Mouse (Mus musculus) intestine, embryonic 16.5 days (tissue): Measurements from ENCODE around the gene Acadl. TPM values are rescaled to one million over a fixed set of nuclear protein-coding genes. Genes with fewer than 3 reads are reported as not detected.

Source experiments
- ATAC-seq: fragments of 200-750 bp; cut with Nextera tagmentation; 2 replicates; pipeline ENCODE4 v1.8.0; 2017; ENCODE audit warnings: moderate TSS enrichment, moderate library complexity
- H3K27ac ChIP-seq: fragments of 300-500 bp; sonication (generic); 2 replicates; pipeline ENCODE4 v1.5.1; 2014; ENCODE audit warnings: mild to moderate bottlenecking, low read length
- H3K27me3 ChIP-seq: fragments of 300-500 bp; sonication (generic); replicated peaks from 2 replicates; pipeline ENCODE4 v1.6.1; 2014; ENCODE audit warnings: low read length, control low read depth, mixed read lengths; ENCODE audit not compliant: control insufficient read depth, insufficient read depth
- H3K36me3 ChIP-seq: fragments of 300-500 bp; sonication (generic); 2 replicates; pipeline ENCODE4 v1.6.1; 2014; ENCODE audit warnings: low read length, control low read depth; ENCODE audit not compliant: control insufficient read depth, insufficient read depth
- H3K4me1 ChIP-seq: fragments of 300-500 bp; sonication (generic); 2 replicates; pipeline ENCODE4 v1.6.1; 2014; ENCODE audit warnings: low read length, control low read depth, mixed read lengths; ENCODE audit not compliant: control insufficient read depth, insufficient read depth
- H3K4me2 ChIP-seq: fragments of 300-500 bp; sonication (generic); 2 replicates; pipeline ENCODE4 v1.6.1; 2014; ENCODE audit warnings: low read depth, low read length, control low read depth
- H3K4me3 ChIP-seq: fragments of 300-500 bp; sonication (generic); 2 replicates; pipeline ENCODE4 v1.5.1; 2014; ENCODE audit warnings: mild to moderate bottlenecking, low read length
- H3K9ac ChIP-seq: fragments of 300-500 bp; sonication (generic); 2 replicates; pipeline ENCODE4 v1.6.1; 2014; ENCODE audit warnings: low read depth, low read length
- H3K9me3 ChIP-seq: fragments of 300-500 bp; sonication (generic); 2 replicates; pipeline ENCODE4 v1.6.1; 2016; ENCODE audit warnings: low read length, control low read depth; ENCODE audit not compliant: control insufficient read depth
- WGBS: fragments of 180-500 bp; shearing (Covaris S2); extraction: QIAGEN DNeasy Blood & Tissue Kit; methylation state at CpG from one replicate; pipeline ENCODE4 v1.1.7; 2014; 5-methylcytosine and 5-hydroxymethylcytosine counted together
- polyA plus RNA-seq: library from polyadenylated mRNA; unstranded; fragments of >200 nt; fragmentation: Nextera tagmentation; extraction: Ambion mirVana; gene quantifications from 2 replicates; pipeline ENCODE4 v1.2.1, GENCODE M21; 2015

Acadl gene
- polyA plus RNA-seq, 1 experiment from 2014 or later = 309 TPM

DNA sequence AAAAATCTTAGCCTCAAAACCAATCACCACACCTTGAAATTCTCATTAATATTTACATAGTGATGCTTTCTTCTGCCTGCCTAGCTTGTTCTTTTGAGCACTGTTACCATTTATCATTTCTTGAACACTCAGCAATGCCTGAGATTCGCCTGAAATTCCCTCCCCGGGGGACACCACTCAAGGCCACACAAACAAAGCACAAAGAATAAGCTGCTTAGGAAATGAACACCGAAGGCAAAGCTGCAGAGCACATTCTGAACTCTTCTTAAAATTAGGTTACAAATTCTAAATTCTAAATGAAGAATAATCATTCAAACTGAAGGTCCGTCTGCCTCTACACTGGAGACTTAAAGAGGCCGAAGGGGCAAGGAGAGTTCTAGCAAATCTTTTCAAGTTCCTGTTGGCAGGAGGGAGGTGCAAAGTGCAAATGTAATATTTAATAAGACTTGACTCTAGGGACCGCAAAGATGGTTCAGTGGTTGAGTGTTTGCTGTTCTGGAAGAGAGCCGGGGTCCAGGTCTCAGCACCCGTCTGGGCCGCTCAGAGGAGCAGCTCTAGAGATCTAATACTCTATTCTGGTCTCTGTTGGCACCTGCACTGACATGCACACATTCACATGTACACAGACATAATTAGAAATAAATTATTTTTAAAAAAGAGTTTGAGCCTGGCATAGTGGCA is 33.5 kb downstream of the Acadl start:
- 72% methylated on average over 9 of the region's 9 CpGs for WGBS
- Histone ChIP-seq H3K4me1 (peaks cover 12% of the 10 kb centered on the region), H3K9ac (no peak overlapping the region), H3K36me3 (no peaks in the 10 kb centered on the region; the same call in 1 of the 2 replicates), H3K4me2 (no peak overlapping the region), H3K27ac (no peak overlapping the region), H3K4me3 (no peak overlapping the region), H3K9me3 (no peaks in the 10 kb centered on the region), H3K27me3 (no peaks in the 10 kb centered on the region)
- ATAC-seq = no peak

DNA sequence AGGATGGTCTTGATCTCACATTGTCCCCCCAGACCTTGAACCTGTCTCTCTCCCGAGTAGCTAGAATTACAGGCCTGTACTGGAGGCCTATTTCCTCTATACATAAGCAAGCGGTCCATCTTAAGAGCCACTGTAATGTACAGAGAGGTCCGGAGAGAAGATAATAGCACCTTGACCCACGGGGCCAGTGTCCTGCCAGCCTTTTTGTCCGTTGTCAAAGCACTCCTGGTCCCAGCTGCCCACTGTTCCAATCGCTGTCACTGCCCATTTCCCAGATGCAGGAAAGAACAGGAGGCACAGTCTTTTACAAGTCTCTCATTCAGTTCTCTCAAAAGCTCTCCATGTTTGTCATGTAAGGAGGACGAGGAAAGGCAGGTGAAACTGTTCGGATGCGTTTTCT is 41.1 kb downstream of the Acadl start:
- Histone ChIP-seq H3K27me3 (no peaks in the 10 kb centered on the region), H3K27ac (no peak overlapping the region), H3K4me3 (no peak overlapping the region), H3K9me3 (no peaks in the 10 kb centered on the region), H3K36me3 (no peaks in the 10 kb centered on the region), H3K4me1 (no peaks in the 10 kb centered on the region), H3K4me2 (no peak overlapping the region), H3K9ac (no peak overlapping the region)
- WGBS = 75% methylated on average over 9 of the region's 9 CpGs
- ATAC-seq = no peak

- no peak for ATAC-seq
- H3K27ac ChIP-seq = no peak overlapping the region
- H3K9ac ChIP-seq = no peak overlapping the region
- H3K4me3 ChIP-seq = no peak overlapping the region
- H3K27me3 ChIP-seq = no peaks in the 10 kb centered on the region
- no peak overlapping the region for H3K4me2 ChIP-seq
- WGBS = 17% methylated on average over 7 of the region's 7 CpGs
- no peaks in the 10 kb centered on the region for H3K9me3 ChIP-seq
- no peaks in the 10 kb centered on the region; the same call in 1 of the 2 replicates for H3K4me1 ChIP-seq
- H3K36me3 ChIP-seq = no peaks in the 10 kb centered on the region
These were observed 42.8 kb downstream of the Acadl start for GRCm38 (mm10) chr1:66820241-66820640.

DNA sequence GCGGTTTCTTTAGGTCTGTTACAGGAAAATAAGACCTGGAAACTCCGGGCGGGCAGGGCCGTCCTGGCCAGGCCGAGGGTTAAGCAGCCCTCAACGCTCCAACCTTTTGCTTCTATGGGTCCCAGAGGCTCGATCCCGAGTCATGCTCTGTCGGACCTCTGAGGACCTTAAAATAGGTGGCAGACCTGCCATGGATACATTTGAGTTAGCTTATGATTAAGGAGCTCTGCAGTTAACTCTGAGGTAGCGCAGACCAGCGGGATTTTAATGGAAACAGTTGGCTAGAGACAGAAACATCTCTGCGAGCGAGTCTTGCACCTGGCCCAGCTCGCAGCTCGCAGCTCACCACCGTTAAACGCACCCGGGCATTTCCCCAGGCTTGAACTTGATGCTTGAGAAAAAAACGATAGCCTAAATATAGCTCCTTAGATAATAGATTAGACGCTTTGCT is 45.2 kb downstream of the Acadl start:
- no peaks in the 10 kb centered on the region; the same call in 1 of the 2 replicates for H3K4me1 ChIP-seq
- peak; percentile 52 for ATAC-seq
- peak overlapping the region; percentile 82 for H3K4me3 ChIP-seq
- H3K27ac ChIP-seq = peak overlapping the region; percentile 50
- H3K9ac ChIP-seq = peak overlapping the region; percentile 92
- H3K36me3 ChIP-seq = no peaks in the 10 kb centered on the region
- H3K27me3 ChIP-seq = no peaks in the 10 kb centered on the region
- peak overlapping the region; percentile 67 for H3K4me2 ChIP-seq
- WGBS = under 1% methylated on average over 20 of the region's 20 CpGs
- no peaks in the 10 kb centered on the region for H3K9me3 ChIP-seq

- Histone ChIP-seq H3K9me3 (no peaks in the 10 kb centered on the region), H3K36me3 (no peaks in the 10 kb centered on the region), H3K4me1 (no peaks in the 10 kb centered on the region; the same call in 1 of the 2 replicates), H3K27ac (peak within 1 kb of the TSS; percentile 96), H3K9ac (peak within 1 kb of the TSS; percentile 92), H3K4me2 (peak within 1 kb of the TSS; percentile 71), H3K4me3 (peak within 1 kb of the TSS; percentile 82), H3K27me3 (no peaks in the 10 kb centered on the region)
- under 1% methylated on average over 27 of the region's 56 CpGs for WGBS
- ATAC-seq = peak; percentile 90
These were observed 45.6 kb downstream of the Acadl start, which contains the start of gene Kansl1l for GRCm38 (mm10) chr1:66817453-66817839. TSS of gene Kansl1l (minus strand) at chr1:66817562.

- peak overlapping the region; percentile 96 for H3K27ac ChIP-seq
- no peaks in the 10 kb centered on the region for H3K9me3 ChIP-seq
- no peaks in the 10 kb centered on the region; the same call in 1 of the 2 replicates for H3K4me1 ChIP-seq
- H3K27me3 ChIP-seq = no peaks in the 10 kb centered on the region
- peak; percentile 86 for ATAC-seq
- H3K4me3 ChIP-seq = peak overlapping the region; percentile 82
- H3K4me2 ChIP-seq = peak overlapping the region; percentile 71
- under 1% methylated on average over 46 of the region's 63 CpGs for whole genome bisulfite sequencing
- H3K9ac ChIP-seq = peak overlapping the region; percentile 92
- no peaks in the 10 kb centered on the region for H3K36me3 ChIP-seq
These were observed 46.1 kb downstream of the Acadl start for GRCm38 (mm10) chr1:66816837-66817452.

GRCm38 (mm10) chr1:66815941-66816777 is 46.9 kb downstream of the Acadl start:
- ATAC-seq = peak; percentile 34
- Histone ChIP-seq H3K27ac (peak overlapping the region; percentile 96), H3K4me1 (no peaks in the 10 kb centered on the region; the same call in 1 of the 2 replicates), H3K27me3 (no peaks in the 10 kb centered on the region), H3K9ac (peak overlapping the region; percentile 86), H3K9me3 (no peaks in the 10 kb centered on the region), H3K4me3 (peak overlapping the region; percentile 82), H3K36me3 (no peaks in the 10 kb centered on the region), H3K4me2 (peak overlapping the region; percentile 71)
- under 1% methylated on average over 39 of the region's 39 CpGs for WGBS

- H3K27ac ChIP-seq = no peak overlapping the region
These were observed 48.3 kb downstream of the Acadl start for GRCm38 (mm10) chr1:66814756-66815155.

GRCm38 (mm10) chr1:66813191-66813590 is 49.9 kb downstream of the Acadl start:
- Histone ChIP-seq H3K27me3 (no peaks in the 10 kb centered on the region), H3K4me2 (no peak overlapping the region), H3K9ac (no peak overlapping the region), H3K4me1 (no peaks in the 10 kb centered on the region; the same call in 1 of the 2 replicates), H3K9me3 (no peaks in the 10 kb centered on the region), H3K36me3 (no peaks in the 10 kb centered on the region), H3K27ac (no peak overlapping the region), H3K4me3 (no peak overlapping the region)
- ATAC-seq = no peak
- WGBS = 77% methylated on average over 1 of the region's 1 CpGs

More at GRCm38 (mm10) chr1:66814756-66815155, 48.3 kb downstream of the Acadl start:
- ATAC-seq = no peak
- 53% methylated on average over 8 of the region's 8 CpGs for WGBS
- Histone ChIP-seq H3K9ac (no peak overlapping the region), H3K4me1 (no peaks in the 10 kb centered on the region; the same call in 1 of the 2 replicates), H3K36me3 (no peaks in the 10 kb centered on the region), H3K9me3 (no peaks in the 10 kb centered on the region), H3K4me2 (peak overlapping the region; percentile 20), H3K27me3 (no peaks in the 10 kb centered on the region), H3K4me3 (no peak overlapping the region)
